Mouse (Mus musculus) left cerebral cortex, adult 18-20 months (tissue): ENCODE results near the gene Atf5. TPM values are rescaled to one million over a fixed set of nuclear protein-coding genes. Genes with fewer than 3 reads are reported as not detected.

Experiments
- DNase-seq, 2 experiments: peaks; one replicate each; pipeline ENCODE4 v3.0.0; 2021 to 2022; ENCODE audit warnings: low spot score in 2 of 2, mixed read lengths in 1 of 2
- long read RNA-seq, 2 experiments: library from polyadenylated mRNA; stranded (forward); transcript quantifications; one replicate each; pipeline ENCODE4 v2.0.0; 2021
- total RNA-seq, 2 experiments: library from RNA; stranded (reverse); gene quantifications; 2 replicates each; pipeline ENCODE4 v1.2.3; 2021

Atf5 gene
- total RNA-seq = 10 to 100 TPM; 21.2 to 27.8 TPM
- long read RNA-seq, experiment 1, partial matches to known transcripts = 1 of 5 reads
- long read RNA-seq, experiment 1, other reads (novel, unspliced or antisense) = 3 of 5 reads
- long read RNA-seq, experiment 2, partial matches to known transcripts = 3 of 3 reads
- long read RNA-seq, experiment 2, other reads (novel, unspliced or antisense) = 0 of 3 reads

DNA sequence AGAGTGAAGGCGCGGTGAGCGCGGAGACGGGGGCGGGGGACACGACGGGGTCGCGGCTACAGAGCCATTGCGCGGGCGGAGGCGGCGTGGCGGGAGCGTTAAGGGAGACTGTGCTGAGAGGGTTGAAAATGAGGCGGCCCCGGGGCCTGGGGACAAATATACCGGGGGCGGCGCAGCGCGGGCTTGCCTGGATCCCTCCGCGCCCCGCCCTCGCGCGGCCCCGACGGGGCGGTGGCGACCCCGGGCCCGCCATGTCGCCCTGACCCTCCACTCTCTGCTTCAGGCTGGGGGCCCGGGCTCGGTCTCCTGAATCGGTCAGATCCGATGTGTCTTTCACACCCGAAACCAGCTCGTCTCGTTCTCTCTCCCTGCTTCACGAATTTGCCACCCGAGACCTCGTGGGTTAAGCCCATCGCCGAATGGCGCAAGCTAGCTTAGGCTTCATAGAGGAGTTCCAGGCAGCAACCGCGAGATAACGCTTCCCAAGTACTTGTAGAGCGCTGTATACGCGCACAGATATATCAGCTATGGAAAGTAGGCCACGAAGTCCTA is at the start of gene Atf5:
Gene Atf5, minus strand, starts transcription at position 189 of the 552 bp plus-strand sequence.
- peak in 1 of 2 experiments; percentile 38 for DNase-seq

DNA sequence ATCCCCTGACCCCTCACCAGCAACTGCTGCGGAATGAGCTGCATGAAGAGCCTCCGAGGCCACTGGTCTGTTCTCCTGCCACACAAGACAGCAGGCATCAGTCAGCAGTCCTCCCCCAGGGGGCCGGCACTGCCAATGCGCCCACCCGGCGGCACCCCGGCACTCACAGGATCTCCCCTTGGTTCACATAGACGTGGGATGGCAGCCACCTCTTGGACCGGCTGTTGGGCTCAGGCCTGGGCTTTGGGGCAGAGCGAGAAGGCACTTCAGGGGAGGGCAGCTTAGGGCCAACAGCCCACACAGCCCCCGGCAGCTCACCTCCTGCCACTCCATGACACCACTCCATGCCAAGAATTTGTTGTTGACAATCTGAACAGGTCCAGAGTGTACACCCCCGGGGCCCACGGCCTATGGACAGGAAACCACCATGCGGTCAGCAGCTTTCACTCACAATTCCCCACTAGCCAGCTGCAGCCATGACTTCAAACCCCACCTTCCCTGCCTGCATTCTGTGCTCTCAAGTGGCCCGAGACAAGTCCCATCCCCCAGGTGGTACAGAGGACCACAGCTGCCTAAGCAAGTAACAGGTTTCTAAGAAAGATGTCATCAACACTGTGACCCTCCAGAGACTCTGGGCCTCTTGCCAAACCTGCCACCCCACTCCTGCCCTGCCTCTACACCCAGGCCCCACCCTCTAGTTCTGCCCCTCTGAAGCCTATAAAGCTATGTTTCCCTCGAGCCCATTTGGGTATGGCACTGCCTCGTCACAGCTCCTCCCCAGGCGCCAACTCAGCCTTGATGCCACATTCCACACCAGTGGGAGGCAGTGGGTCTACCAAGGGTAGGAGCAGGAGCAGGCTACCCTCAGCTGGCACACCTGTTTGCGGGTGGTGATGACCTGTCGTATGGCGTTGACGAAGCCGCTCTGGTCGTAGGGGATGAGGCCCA is 48.4 kb upstream of the Atf5 start:
- DNase-seq = no peak

DNA sequence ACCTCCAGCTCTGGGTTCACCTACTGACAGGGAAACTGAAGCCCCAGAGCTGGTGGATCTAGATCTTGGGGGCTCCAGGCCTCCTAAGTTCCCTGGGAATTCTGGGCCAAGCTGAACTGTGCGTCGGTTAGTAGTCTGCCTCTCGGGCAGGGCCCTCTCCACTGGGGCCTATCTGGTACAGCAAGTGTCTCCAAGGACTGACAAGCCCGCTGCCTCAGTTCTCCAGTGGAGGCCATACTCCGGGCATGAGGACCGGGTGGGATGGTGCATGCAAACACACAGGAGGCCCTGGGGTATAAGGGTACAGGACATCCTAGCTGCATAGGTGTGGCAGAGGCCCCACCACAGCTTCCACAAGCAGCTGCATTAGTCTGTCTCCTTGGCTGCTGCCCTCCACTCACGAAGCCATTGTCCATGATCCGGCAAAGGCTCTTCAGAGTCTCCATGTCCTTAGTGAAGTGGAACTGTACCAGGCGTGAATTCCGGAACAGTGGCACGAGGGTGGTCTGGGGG is 47.6 kb upstream of the Atf5 start:
- DNase-seq = no peak

DNA sequence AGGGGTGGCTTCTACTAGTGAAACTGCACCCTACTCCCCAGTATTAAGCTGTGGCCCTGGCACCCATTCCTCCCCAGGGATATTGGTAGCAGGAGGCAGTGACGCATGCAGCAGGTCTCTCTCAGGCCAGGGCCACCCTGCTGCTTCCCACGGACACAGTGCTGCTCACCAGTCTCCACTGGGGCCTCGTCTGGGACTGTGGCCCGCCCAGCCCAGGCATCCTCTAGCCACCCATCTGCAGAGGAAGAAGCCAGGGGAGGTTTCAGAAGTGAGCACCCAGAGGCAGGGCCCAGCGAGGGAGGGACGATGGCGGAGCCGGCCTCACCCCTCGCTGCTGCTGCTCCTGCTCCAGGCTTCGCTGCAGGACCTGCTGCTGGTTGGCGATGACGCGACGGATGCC is 46.8 kb upstream of the Atf5 start:
- no peak for DNase-seq

- DNase-seq = peak in 1 of 2 experiments; percentile 15
Observed at GRCm38 (mm10) chr7:44862434-44862833, 46.0 kb upstream of the Atf5 start.

DNA sequence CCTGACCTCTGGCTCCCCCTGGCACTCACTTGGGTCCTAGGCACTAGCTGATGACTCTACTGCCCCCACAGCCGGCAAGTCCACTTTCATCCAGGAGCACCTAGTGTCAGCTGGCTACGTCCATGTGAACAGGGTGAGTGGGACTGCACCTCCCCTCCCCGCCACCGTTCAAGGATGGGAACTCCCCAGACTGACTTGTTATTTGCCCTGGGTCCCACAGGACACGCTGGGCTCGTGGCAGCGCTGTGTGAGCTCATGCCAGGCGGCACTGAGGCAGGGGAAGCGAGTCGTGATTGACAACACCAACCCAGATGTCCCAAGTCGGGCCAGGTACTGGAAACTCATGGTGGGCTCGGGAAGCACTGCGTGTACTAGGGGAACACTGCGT is 45.0 kb upstream of the Atf5 start:
- no peak for DNase-seq

GRCm38 (mm10) chr7:44860576-44861428 is 44.3 kb upstream of the Atf5 start:
- DNase-seq = peak; percentile 65 to 69

GRCm38 (mm10) chr7:44859896-44860295 is 43.4 kb upstream of the Atf5 start:
- no peak for DNase-seq

- DNase-seq = no peak
Observed at GRCm38 (mm10) chr7:44857905-44858304, 41.4 kb upstream of the Atf5 start.

GRCm38 (mm10) chr7:44857042-44857552 is 40.6 kb upstream of the Atf5 start, which contains the start of gene Pnkp:
Gene Pnkp (plus strand): TSS chr7:44857139.
- DNase-seq = peak; percentile 89 to 92

GRCm38 (mm10) chr7:44856265-44856916 is 39.9 kb upstream of the Atf5 start:
- no peak for DNase-seq

GRCm38 (mm10) chr7:44855036-44855435 is 38.6 kb upstream of the Atf5 start:
- DNase-seq = no peak

DNA sequence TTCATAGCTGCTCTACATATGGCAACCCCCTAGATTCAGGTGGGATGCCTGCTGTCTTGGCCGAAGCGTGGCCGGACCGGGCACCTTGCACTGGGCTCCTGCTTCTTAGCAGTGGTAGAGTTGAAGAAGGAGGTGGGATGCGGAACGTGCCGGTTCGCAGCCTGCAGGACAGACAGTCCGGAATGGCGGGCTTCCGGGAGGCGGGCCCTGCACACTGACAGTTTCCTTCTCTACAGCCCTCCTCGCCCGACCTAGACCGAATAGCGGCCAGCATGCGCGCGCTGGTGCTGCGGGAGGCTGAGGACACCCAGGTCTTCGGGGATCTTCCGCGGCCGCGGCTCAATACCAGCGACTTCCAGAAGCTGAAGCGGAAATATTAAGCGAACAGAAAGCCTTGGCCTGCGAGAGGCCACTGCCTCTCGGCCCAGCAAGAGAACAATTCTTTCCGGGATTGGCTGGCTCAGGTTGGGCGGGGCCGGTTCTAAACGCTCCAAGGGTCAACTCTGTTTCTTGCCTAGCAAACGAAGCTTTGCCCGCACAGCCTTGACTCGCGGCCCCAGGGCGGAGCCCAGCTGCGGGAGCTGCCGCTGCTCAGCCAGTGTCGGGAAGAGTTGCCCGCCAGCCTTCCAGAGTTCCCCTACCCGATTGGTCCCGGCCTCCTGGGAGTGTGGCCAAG is 38.0 kb upstream of the Atf5 start:
- DNase-seq = peak; percentile 61 to 68

GRCm38 (mm10) chr7:44853596-44854355 is 37.3 kb upstream of the Atf5 start:
- no peak for DNase-seq

DNA sequence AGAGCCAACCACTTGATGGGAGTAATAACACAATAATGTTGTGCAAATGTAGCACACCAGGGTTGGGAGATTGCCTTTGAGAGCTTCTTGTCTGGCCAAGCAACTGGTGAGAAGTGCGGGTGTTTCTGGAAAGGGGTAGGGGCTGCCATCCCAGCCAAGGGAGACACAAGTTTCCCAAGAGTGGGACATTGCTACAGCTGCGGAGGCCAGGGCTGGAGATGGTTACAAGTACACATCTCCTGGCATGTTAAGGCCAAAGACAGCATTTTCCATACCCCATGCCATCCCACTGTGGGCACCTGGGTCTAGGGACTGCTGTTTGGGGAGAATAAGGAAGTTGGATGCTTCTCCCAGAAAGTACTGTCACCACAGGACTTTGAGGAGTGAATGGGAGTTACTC is 36.6 kb upstream of the Atf5 start:
- no peak for DNase-seq

GRCm38 (mm10) chr7:44852259-44853027 is 36.0 kb upstream of the Atf5 start:
- no peak for DNase-seq

DNA sequence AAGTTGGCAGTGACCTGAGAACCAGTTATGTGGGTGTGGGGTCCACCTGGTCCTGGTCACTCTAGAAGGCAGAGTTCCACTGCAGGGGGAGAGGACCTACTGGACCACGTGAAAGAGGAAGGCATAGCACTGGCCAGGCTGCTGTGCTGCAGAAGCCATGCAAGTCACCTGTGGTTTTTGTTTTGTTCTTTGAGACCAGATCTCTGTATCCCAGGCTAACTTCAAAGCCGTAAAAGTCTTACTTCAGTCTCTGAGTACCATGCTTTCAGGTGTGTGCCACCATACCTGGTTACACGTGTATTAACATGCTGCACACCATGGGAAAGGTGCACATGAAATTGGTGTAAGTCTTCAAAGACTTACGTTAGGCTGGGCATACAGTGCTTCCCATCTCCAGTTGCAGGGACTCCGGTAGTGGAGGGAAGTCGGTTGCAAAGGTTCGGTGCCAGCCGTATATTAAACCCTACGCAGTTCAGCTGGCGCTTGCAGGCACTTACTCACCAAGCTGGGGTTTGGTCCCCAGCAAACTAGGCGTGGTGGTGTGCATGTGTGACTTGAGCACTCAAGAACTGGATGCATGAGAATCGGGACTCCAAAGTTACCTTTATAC is 35.3 kb upstream of the Atf5 start:
- no peak for DNase-seq
